ENCODE assay signal across 23 mouse cellular contexts in the genomic region with DNA sequence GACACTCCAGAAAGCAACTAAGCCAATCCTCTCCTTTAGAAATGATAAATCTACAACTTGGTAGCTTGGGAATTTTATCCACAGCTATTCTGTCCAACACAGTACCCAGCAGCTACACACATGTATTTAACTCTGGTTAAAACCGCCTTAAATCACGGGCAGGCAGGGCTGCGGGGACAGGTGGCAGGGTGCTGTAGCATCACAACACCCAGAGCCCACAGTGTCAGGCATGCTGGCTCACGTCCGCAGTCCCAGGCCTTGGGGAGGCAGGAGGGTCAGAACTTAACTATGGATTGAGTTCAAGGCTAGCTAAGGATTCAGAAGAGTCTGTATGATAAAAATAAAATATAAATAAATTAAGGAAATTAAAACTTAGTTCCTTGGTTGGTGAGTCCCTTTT. TPM values are rescaled to one million over a fixed set of nuclear protein-coding genes. Genes with fewer than 3 reads are reported as not detected.
"Had no signal": no experiment of that assay in that cellular context is flagged by ENCODE, and none has a peak within 500 bp of the region (broad histone marks: within the 10 kb centered on the region; RNA-seq: fewer than 3 reads in every experiment).

No protein-coding gene starts in this region.

- DNase-seq: kidney, adult 8-10 months; kidney, postnatal 25 days; lung, adult 2 months; lung, postnatal 10 days; right cerebral cortex, postnatal 14 days had no signal

- H3K9ac ChIP-seq: liver, embryonic 15.5 days; midbrain, embryonic 12.5 days; stomach, embryonic 15.5 days had no signal

- H3K27me3 ChIP-seq: megakaryocyte, embryonic 14.5 days; midbrain, embryonic 12.5 days; stomach, embryonic 15.5 days had no signal

- H3K4me2 ChIP-seq: liver, embryonic 11.5 days; liver, embryonic 15.5 days; midbrain, embryonic 12.5 days; stomach, embryonic 15.5 days had no signal

- H3K27ac ChIP-seq: left cerebral cortex, adult 2 months; limb, embryonic 10.5 days; liver, embryonic 15.5 days; macrophage; midbrain, embryonic 12.5 days; stomach, embryonic 15.5 days had no signal

- H3K9me3 ChIP-seq: limb, embryonic 10.5 days; liver, embryonic 15.5 days; midbrain, embryonic 12.5 days; stomach, embryonic 15.5 days had no signal

- ATAC-seq: intestine, embryonic 16.5 days had no signal

- H3K4me3 ChIP-seq: left cerebral cortex, adult 2 months; limb, embryonic 10.5 days; liver, embryonic 15.5 days; megakaryocyte, embryonic 14.5 days; midbrain, embryonic 12.5 days; stomach, embryonic 15.5 days had no signal

RNA-seq across cellular contexts. Expression of gene Olfr49, which starts 47.9 kb away (rescaled TPM):
- total RNA-seq: layer of hippocampus, postnatal 25 days; left cerebral cortex, adult 2 months; left cerebral cortex, postnatal 14 days; midbrain, postnatal 0 days had no signal
- polyA plus RNA-seq: intestine, embryonic 16.5 days; kidney, embryonic 16.5 days; limb, embryonic 10.5 days; limb, embryonic 14.5 days; liver, embryonic 11.5 days; liver, embryonic 15.5 days; lung, adult 2 months; macrophage; midbrain, embryonic 12.5 days; midbrain, postnatal 0 days; neural tube, embryonic 14.5 days; spleen, adult 2 months; stomach, embryonic 15.5 days; testis, adult 2 months; urinary bladder, adult 2 months had no signal
